Mouse (Mus musculus) testis, postnatal 10 days (tissue): ENCODE data around the gene Ift20.
"Not testable (repeated sequence)": the region's sequence is repeated elsewhere in the genome, so short reads cannot be mapped to it uniquely, and the experiment has no call there.

ENCODE experiments used
- DNase-seq: peaks from one replicate; pipeline ENCODE4 v3.0.0; 2021; ENCODE audit warnings: low spot score

Gene Ift20

GRCm38 (mm10) chr11:78522481-78522997 is 13.6 kb upstream of the Ift20 start:
- DNase-seq, result no peak

- no peak for DNase-seq
Measured at GRCm38 (mm10) chr11:78523241-78523955, 12.8 kb upstream of the Ift20 start.

GRCm38 (mm10) chr11:78524838-78525237 is 11.3 kb upstream of the Ift20 start:
- no peak for DNase-seq

- DNase-seq, result no peak
Measured at GRCm38 (mm10) chr11:78528714-78529113, 7.4 kb upstream of the Ift20 start.

- peak; percentile 40 for DNase-seq
Measured at GRCm38 (mm10) chr11:78530001-78530400, 6.2 kb upstream of the Ift20 start.

GRCm38 (mm10) chr11:78531046-78531445 is 5.1 kb upstream of the Ift20 start:
- DNase-seq, result peak; percentile 39

GRCm38 (mm10) chr11:78531515-78531914 is 4.6 kb upstream of the Ift20 start:
- DNase-seq, result not testable (repeated sequence)

- DNase-seq, result no peak
Measured at GRCm38 (mm10) chr11:78534516-78534915, 1.6 kb upstream of the Ift20 start.

- DNase-seq, result no peak
Measured at GRCm38 (mm10) chr11:78535376-78536079, 633 bp upstream of the Ift20 start.

GRCm38 (mm10) chr11:78536690-78537084 is 526 bp downstream of the Ift20 start:
- DNase-seq, result no peak

- no peak for DNase-seq
Measured at GRCm38 (mm10) chr11:78540358-78540757, 4.2 kb downstream of the Ift20 start.

- DNase-seq, result no peak
Measured at GRCm38 (mm10) chr11:78544449-78545111, 8.4 kb downstream of the Ift20 start.

GRCm38 (mm10) chr11:78545181-78545580 is 9.0 kb downstream of the Ift20 start:
- DNase-seq, result no peak

- DNase-seq, result no peak
Measured at GRCm38 (mm10) chr11:78547718-78548460, 11.7 kb downstream of the Ift20 start.

GRCm38 (mm10) chr11:78549491-78549987 is 13.4 kb downstream of the Ift20 start:
- no peak for DNase-seq

- DNase-seq, result peak; percentile 96
Measured at GRCm38 (mm10) chr11:78550168-78551058, 14.3 kb downstream of the Ift20 start, which contains the start of gene Tmem97. TSS of gene Tmem97 (minus strand) at chr11:78550777.

GRCm38 (mm10) chr11:78551059-78551398 is 14.9 kb downstream of the Ift20 start:
- DNase-seq, result no peak

GRCm38 (mm10) chr11:78555623-78556022 is 19.5 kb downstream of the Ift20 start:
- no peak for DNase-seq

- no peak for DNase-seq
Measured at GRCm38 (mm10) chr11:78556070-78556469, 19.9 kb downstream of the Ift20 start.

- no peak for DNase-seq
Measured at GRCm38 (mm10) chr11:78557241-78557640, 21.1 kb downstream of the Ift20 start.

GRCm38 (mm10) chr11:78560447-78560846 is 24.3 kb downstream of the Ift20 start:
- DNase-seq, result peak; percentile 80
